Mouse (Mus musculus) adipose tissue, adult 10 weeks (tissue): Measurements from ENCODE around the gene Fbxo9. TPM values are rescaled to one million over a fixed set of nuclear protein-coding genes. Genes with fewer than 3 reads are reported as not detected.

ENCODE experiments used
- polyA plus RNA-seq: library from polyadenylated mRNA; stranded (reverse); fragments of 350-450 nt; fragmentation: Illumina TruSeq; extraction: RNeasy Lipid Tissue Mini Kit (QIAGEN cat#74804); gene quantifications from one replicate; pipeline ENCODE4 v1.2.3, GENCODE M21; 2014; ENCODE audit warnings: low read depth, low replicate concordance

Gene Fbxo9
- 56.3 TPM for polyA plus RNA-seq

DNA sequence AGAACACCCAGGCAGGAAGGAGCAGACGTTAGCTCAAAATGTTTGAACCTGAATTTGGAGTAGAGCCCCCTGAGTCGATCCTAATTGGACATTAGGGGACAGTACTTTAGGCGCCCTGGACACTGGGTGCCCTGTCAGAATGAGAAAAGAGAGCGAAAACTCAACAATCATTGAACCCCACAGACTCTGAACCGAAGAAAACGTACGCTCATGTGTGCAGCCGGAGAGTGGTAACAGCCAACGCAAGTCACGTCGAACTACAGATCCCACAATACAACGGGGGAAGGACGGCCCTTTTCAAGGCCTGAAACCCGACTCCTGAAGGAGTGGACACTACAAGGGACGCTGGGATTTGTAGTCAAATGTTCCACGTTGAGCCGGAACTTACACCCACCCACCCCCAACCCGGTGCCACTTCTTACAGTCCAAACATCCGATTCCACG is at the start of gene Fbxo9, which contains the start of gene Ick:
TSS of gene Fbxo9 (minus strand) at position 270 of the 444 bp plus-strand sequence.
TSS of gene Ick (plus strand) at position 397 of the 444 bp plus-strand sequence.

DNA sequence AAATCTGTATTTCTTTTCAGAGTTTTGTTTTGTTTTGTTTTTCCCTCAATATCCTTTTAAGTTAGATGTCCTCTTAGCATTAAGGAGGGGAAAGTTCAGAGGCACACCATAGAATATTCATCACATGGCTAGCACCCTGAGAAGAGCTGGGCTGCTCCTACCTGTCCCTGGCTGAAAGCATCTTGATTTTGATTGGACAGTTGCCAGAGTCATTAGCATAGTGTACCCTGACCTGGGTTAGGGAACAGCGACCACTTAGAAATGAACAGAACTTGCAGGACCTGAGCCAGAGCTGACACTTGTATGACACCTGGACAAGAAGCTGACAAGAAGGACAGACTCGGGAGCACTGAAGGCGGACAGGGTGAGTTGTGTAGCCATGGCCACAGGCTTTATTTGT is 57.2 kb downstream of the Fbxo9 start, which contains the start of gene Gcm1:
TSS of gene Gcm1 (plus strand) at position 248 of the 400 bp plus-strand sequence.

Other genes starting within 250 kb of the Fbxo9 start
- 52.4 TPM for gene Elovl5, start 191.7 kb downstream of the Fbxo9 start, polyA plus RNA-seq
- gene Gcm1, start 57.1 kb downstream of the Fbxo9 start, polyA plus RNA-seq = not detected
- 21.8 TPM for gene Ick, start 127 bp upstream of the Fbxo9 start, polyA plus RNA-seq
- 55.6 TPM for gene Gsta4, start 73.7 kb upstream of the Fbxo9 start, polyA plus RNA-seq
- not detected for gene Gsta1, start 121.6 kb upstream of the Fbxo9 start, polyA plus RNA-seq
- gene Gm3776, start 148.1 kb upstream of the Fbxo9 start, polyA plus RNA-seq = not detected
- not detected for gene Gm10639, start 180.9 kb upstream of the Fbxo9 start, polyA plus RNA-seq
- not detected for gene Omt2a, start 205.7 kb upstream of the Fbxo9 start, polyA plus RNA-seq
- gene Omt2b, start 218.5 kb upstream of the Fbxo9 start, polyA plus RNA-seq = not detected
- gene Gsta2, start 246.7 kb upstream of the Fbxo9 start, polyA plus RNA-seq = 1.9 TPM